Mouse (Mus musculus) kidney, postnatal 0 days (tissue): ENCODE measurements at regions not wholly inside any gene's neighbourhood (a gene's known extent, or its start where the extent isn't known, plus 50 kb on each side); places are given as distances from the start of the nearest gene placed in this dataset.
"Not testable (repeated sequence)": the region's sequence is repeated elsewhere in the genome, so short reads cannot be mapped to it uniquely, and the experiment has no call there.

Experiments
- ATAC-seq: fragments of 200-750 bp; cut with Nextera tagmentation; replicated peaks from 2 replicates; pipeline ENCODE4 v1.8.0; 2017; ENCODE audit warnings: low read depth, moderate number of reproducible peaks, moderate TSS enrichment, moderate library complexity; ENCODE audit not compliant: low FRiP score
- DNase-seq: peaks from one replicate; pipeline ENCODE4 v3.0.0-alpha.2; 2016; ENCODE audit warnings: low spot score
- H3K27ac ChIP-seq: fragments of 300-500 bp; sonication (generic); 2 replicates; pipeline ENCODE4 v1.5.1; 2014; ENCODE audit warnings: mild to moderate bottlenecking
- H3K27me3 ChIP-seq: fragments of 300-500 bp; sonication (generic); 2 replicates; pipeline ENCODE4 v1.6.1; 2014; ENCODE audit warnings: low read length, mixed read lengths; ENCODE audit not compliant: insufficient read depth
- H3K36me3 ChIP-seq: fragments of 300-500 bp; sonication (generic); 2 replicates; pipeline ENCODE4 v1.6.1; 2014; ENCODE audit warnings: low read length, mixed read lengths; ENCODE audit not compliant: insufficient read depth
- H3K4me1 ChIP-seq: fragments of 300-500 bp; sonication (generic); replicated peaks from 2 replicates; pipeline ENCODE4 v1.6.1; 2014; ENCODE audit warnings: antibody characterized with exemption, low read length, mixed read lengths; ENCODE audit not compliant: insufficient read depth
- H3K4me2 ChIP-seq: fragments of 300-500 bp; sonication (generic); 2 replicates; pipeline ENCODE4 v1.6.1; 2014; ENCODE audit warnings: mild to moderate bottlenecking, low read length, moderate library complexity, mixed read lengths
- H3K4me3 ChIP-seq: fragments of 300-500 bp; sonication (generic); replicated peaks from 2 replicates; pipeline ENCODE4 v1.5.1; 2014; ENCODE audit warnings: low read depth, low read length
- H3K9ac ChIP-seq: fragments of 300-500 bp; sonication (generic); 2 replicates; pipeline ENCODE4 v1.6.1; 2014; ENCODE audit warnings: low read depth, low read length
- H3K9me3 ChIP-seq: fragments of 300-500 bp; sonication (generic); replicated peaks from 2 replicates; pipeline ENCODE4 v1.6.1; 2016; ENCODE audit warnings: low read length, inconsistent platforms, mixed read lengths
- CTCF ChIP-seq: IDR thresholded peaks from 2 replicates; pipeline ENCODE4 v1.5.1; 2016; ENCODE audit warnings: antibody characterized with exemption, low read depth, mild to moderate bottlenecking, moderate library complexity
- WGBS: fragments of 180-500 bp; shearing (Covaris S2); extraction: QIAGEN DNeasy Blood & Tissue Kit; methylation state at CpG from one replicate; pipeline ENCODE4 v1.1.7; 2014; 5-methylcytosine and 5-hydroxymethylcytosine counted together

DNA sequence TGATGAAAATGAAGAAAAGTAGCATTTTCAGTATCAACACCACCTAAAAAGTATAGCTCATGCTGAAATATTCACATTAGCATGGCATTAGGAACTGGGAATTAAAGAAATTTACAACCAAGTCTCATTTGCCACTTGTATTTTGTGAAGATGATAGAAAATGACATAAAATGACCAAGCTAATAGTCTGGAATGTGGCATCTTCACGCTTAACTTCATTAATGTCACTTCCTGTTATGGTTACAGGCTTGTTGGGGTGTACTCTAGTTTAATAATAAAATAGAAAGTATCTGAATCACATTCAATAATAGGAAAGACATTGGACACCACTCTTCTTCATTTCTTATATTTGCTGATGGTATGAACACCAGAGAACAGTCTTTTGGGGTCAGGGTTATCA is 167.1 kb downstream of the Pcdh17 start:
- Histone ChIP-seq H3K4me3 (no peak overlapping the region), H3K27me3 (no peaks in the 10 kb centered on the region), H3K9ac (no peak overlapping the region), H3K4me1 (no peaks in the 10 kb centered on the region), H3K4me2 (no peak overlapping the region), H3K9me3 (no peaks in the 10 kb centered on the region), H3K27ac (no peak overlapping the region), H3K36me3 (no peaks in the 10 kb centered on the region)
- ATAC-seq = no peak
- 89% methylated on average over 1 of the region's 1 CpGs for WGBS
- no peak for DNase-seq
- no peak for TF ChIP-seq CTCF

DNA sequence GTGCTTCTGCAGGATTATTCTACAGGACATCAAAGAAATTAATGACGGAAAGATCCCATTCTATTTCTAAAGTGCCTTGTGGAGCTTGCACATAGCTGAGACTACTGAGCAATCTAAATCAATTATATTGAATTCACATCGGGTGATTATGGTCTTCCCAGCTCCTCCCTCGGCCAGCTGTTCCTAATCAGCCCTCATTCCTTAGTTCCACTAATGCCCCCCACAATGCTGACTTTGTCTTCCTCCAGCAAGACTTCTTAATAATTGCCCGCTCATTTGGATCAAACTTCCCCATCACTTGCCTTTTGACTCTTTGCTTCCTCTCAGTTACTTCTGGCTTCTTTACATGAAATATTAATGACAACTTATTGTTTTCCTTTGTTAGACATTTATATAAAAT is 169.2 kb downstream of the Pcdh17 start:
- ATAC-seq (no peak), DNase-seq (no peak)
- no peak for TF ChIP-seq CTCF
- 50% methylated on average over 4 of the region's 4 CpGs for WGBS
- Histone ChIP-seq H3K9me3 (no peaks in the 10 kb centered on the region), H3K36me3 (no peaks in the 10 kb centered on the region), H3K9ac (no peak overlapping the region), H3K4me1 (no peaks in the 10 kb centered on the region), H3K4me3 (no peak overlapping the region), H3K27ac (no peak overlapping the region), H3K27me3 (no peaks in the 10 kb centered on the region), H3K4me2 (no peak overlapping the region)

DNA sequence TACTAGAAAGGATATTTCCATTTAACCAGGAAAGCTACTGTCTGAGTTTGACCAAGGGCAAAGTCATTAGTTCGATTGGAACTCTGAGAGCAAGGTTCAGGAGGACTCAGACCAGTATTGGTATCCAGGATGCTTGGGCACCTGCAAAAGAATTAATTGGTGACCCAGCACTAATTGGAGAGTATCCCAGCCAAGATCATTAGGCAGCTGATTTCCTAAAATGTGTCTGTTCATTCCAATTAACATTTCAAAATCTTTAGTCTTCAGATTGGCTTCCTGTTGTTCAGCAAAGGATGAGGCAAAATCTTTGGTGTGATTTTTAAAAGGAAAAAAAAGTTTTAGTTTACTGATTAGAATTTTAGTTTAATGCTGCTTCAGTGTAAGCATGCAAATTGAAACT is 201.7 kb downstream of the Pcdh17 start:
- no peak overlapping the region for H3K4me2 ChIP-seq
- WGBS = 55% methylated on average over 1 of the region's 1 CpGs
- TF ChIP-seq CTCF = no peak
- H3K27ac ChIP-seq = no peak overlapping the region
- DNase-seq (no peak), ATAC-seq (no peak)
- H3K9me3 ChIP-seq = no peaks in the 10 kb centered on the region
- no peaks in the 10 kb centered on the region for H3K36me3 ChIP-seq
- H3K27me3 ChIP-seq = no peaks in the 10 kb centered on the region
- H3K4me3 ChIP-seq = no peak overlapping the region
- no peaks in the 10 kb centered on the region for H3K4me1 ChIP-seq
- no peak overlapping the region for H3K9ac ChIP-seq

DNA sequence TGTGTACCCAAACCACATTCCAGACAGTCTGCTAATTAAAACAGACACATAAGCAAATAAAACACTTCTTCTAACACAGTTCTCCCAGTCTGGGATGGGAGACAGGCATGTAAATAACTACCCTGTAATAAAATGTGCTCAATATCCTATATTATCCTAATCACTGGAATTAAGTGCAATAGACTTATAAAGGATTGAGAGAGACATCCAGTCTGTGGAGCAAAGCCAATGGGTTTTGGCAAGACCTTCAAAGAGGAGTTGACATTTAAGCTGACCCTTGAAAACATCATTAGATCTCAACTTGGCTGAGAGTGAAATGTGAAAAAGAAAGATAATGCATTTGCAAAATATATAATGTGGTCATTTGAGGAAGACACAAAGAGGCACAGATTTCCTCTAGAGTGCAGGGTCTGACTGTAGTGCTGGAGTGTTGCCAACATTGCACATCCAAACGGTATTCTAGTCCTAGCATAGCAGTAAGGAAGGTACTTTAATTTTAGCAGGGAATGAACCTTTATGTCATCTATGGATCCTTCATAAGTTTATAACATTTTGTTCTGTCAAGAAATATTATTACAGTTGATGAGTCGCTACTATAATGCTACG is 202.7 kb downstream of the Pcdh17 start:
- Histone ChIP-seq H3K27me3 (no peaks in the 10 kb centered on the region), H3K27ac (no peak overlapping the region), H3K9me3 (no peaks in the 10 kb centered on the region), H3K4me1 (no peaks in the 10 kb centered on the region), H3K4me3 (no peak overlapping the region), H3K4me2 (no peak overlapping the region), H3K9ac (no peak overlapping the region), H3K36me3 (no peaks in the 10 kb centered on the region)
- DNase-seq (no peak), ATAC-seq (no peak)
- 69% methylated on average over 3 of the region's 3 CpGs for WGBS
- TF ChIP-seq CTCF = no peak

DNA sequence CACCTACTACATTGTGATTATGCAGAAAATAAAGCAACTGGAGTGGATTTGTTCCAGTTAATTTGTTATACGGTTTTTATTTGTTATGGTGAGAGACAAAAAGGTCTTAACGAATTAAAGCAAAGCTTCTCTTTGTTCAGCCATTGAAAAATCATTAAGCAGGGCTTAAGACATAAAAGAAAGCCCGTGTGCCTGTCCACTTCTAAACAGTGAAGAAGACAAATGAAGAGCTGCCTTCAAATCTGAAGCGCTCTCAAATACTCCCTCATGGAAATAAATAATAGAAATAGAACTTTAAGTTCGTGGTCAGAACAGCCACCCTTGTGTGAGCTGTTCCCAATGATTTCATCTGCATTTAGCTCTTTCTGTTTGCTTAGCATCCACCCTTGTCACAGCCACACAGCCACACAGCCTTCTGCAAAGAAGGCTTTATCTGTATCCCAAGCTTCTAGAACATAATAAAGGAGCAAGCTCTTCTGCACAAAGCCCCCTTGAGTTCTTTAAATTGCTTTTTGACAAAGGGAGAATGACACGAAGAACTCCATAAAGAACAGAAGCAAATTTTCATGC is 215.9 kb downstream of the Pcdh17 start:
- TF ChIP-seq CTCF = no peak
- Histone ChIP-seq H3K36me3 (no peaks in the 10 kb centered on the region), H3K4me2 (no peak overlapping the region), H3K9me3 (no peaks in the 10 kb centered on the region), H3K27me3 (no peaks in the 10 kb centered on the region), H3K9ac (no peak overlapping the region), H3K27ac (no peak overlapping the region), H3K4me1 (no peaks in the 10 kb centered on the region), H3K4me3 (no peak overlapping the region)
- ATAC-seq (no peak), DNase-seq (no peak)
- WGBS = 54% methylated on average over 6 of the region's 6 CpGs

DNA sequence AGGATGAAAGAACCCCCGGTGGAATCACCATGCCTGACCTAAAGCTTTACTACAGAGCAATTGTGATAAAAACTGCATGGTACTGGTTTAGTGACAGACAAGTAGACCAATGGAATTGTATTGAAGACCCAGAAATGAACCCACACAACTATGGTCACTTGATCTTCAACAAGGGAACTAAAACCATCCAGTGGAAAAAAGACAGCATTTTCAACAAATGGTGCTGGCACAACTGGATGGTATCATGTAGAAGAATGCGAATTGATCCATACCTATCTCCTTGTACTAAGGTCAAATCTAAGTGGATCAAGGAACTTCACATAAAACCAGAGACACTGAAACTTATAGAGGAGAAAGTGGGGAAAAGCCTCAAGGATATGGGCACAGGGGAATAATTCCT is 224.3 kb downstream of the Pcdh17 start:
- not testable (repeated sequence) for H3K9ac ChIP-seq, H3K9me3 ChIP-seq, H3K27me3 ChIP-seq, H3K36me3 ChIP-seq, H3K4me1 ChIP-seq, H3K4me2 ChIP-seq, ATAC-seq, H3K27ac ChIP-seq, H3K4me3 ChIP-seq, DNase-seq
- 86% methylated on average over 2 of the region's 2 CpGs for WGBS
